Mouse (Mus musculus) kidney, embryonic 16.5 days (tissue): ENCODE data around the gene Reep1. TPM values are rescaled to one million over a fixed set of nuclear protein-coding genes. Genes with fewer than 3 reads are reported as not detected.

Source experiments
- ATAC-seq: fragments of 200-750 bp; cut with Nextera tagmentation; 2 replicates; pipeline ENCODE4 v1.8.0; 2017; ENCODE audit warnings: moderate TSS enrichment; ENCODE audit not compliant: low FRiP score, low TSS enrichment
- H3K27ac ChIP-seq: fragments of 300-500 bp; sonication (generic); 2 replicates; pipeline ENCODE4 v1.5.1; 2014; ENCODE audit warnings: low read length
- H3K27me3 ChIP-seq: fragments of 300-500 bp; sonication (generic); 2 replicates; pipeline ENCODE4 v1.6.1; 2014; ENCODE audit warnings: low read length, control low read depth, mixed read lengths; ENCODE audit not compliant: insufficient read depth
- H3K36me3 ChIP-seq: fragments of 300-500 bp; sonication (generic); 2 replicates; pipeline ENCODE4 v1.6.1; 2014; ENCODE audit warnings: low read length, control low read depth, mixed read lengths; ENCODE audit not compliant: insufficient read depth
- H3K4me1 ChIP-seq: fragments of 300-500 bp; sonication (generic); 2 replicates; pipeline ENCODE4 v1.6.1; 2014; ENCODE audit warnings: low read length, control low read depth, mixed read lengths; ENCODE audit not compliant: insufficient read depth
- H3K4me2 ChIP-seq: fragments of 300-500 bp; sonication (generic); replicated peaks from 2 replicates; pipeline ENCODE4 v1.6.1; 2014; ENCODE audit warnings: low read depth, low read length
- H3K4me3 ChIP-seq: fragments of 300-500 bp; sonication (generic); 2 replicates; pipeline ENCODE4 v1.5.1; 2014; ENCODE audit warnings: mild to moderate bottlenecking, low read length
- H3K9ac ChIP-seq: fragments of 300-500 bp; sonication (generic); replicated peaks from 2 replicates; pipeline ENCODE4 v1.6.1; 2014; ENCODE audit warnings: low read length
- H3K9me3 ChIP-seq: fragments of 300-500 bp; sonication (generic); 2 replicates; pipeline ENCODE4 v1.6.1; 2016; ENCODE audit warnings: low read length, control low read depth
- WGBS: fragments of 180-500 bp; shearing (Covaris S2); extraction: QIAGEN DNeasy Blood & Tissue Kit; methylation state at CpG from one replicate; pipeline ENCODE4 v1.1.7; 2014; 5-methylcytosine and 5-hydroxymethylcytosine counted together
- polyA plus RNA-seq: library from polyadenylated mRNA; unstranded; fragments of >200 nt; fragmentation: Nextera tagmentation; extraction: Ambion mirVana; gene quantifications from 2 replicates; pipeline ENCODE4 v1.2.1, GENCODE M21; 2015

Reep1 gene
- polyA plus RNA-seq, 1 experiment from 2014 or later: 14.1 TPM

GRCm38 (mm10) chr6:71746246-71746645, 38.9 kb downstream of the Reep1 start:
- H3K27ac ChIP-seq: no peak overlapping the region
- H3K36me3 ChIP-seq: no peaks in the 10 kb centered on the region
- H3K4me1 ChIP-seq: no peaks in the 10 kb centered on the region
- no peaks in the 10 kb centered on the region for H3K9me3 ChIP-seq
- no peak overlapping the region for H3K4me3 ChIP-seq
- WGBS: 14% methylated on average over 1 of the region's 1 CpGs
- H3K4me2 ChIP-seq: no peak overlapping the region
- H3K27me3 ChIP-seq: no peaks in the 10 kb centered on the region
- no peak overlapping the region for H3K9ac ChIP-seq
- ATAC-seq: no peak

DNA sequence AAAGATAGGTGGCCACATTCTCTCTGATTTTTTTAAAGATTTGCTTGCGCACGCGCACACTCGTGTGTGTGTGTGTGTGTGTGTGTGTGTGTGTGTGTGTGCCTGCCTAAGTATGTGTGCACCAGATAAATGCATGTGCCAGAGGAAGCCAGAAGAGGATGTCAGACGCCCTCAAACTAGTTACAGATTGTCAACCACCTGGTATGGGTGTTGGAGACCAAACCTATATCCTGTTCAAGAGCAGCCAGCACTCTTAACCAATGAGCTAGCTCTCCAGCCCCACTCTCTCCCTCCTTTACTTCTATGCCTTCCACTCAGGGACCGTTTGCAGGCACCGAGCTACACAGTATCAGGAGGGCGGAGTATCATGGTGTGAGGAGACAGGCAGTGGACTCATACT, 39.5 kb downstream of the Reep1 start:
- Histone ChIP-seq H3K9ac (no peak overlapping the region), H3K4me2 (no peak overlapping the region), H3K36me3 (no peaks in the 10 kb centered on the region), H3K9me3 (no peaks in the 10 kb centered on the region), H3K4me3 (no peak overlapping the region), H3K27ac (no peak overlapping the region), H3K4me1 (no peaks in the 10 kb centered on the region), H3K27me3 (no peaks in the 10 kb centered on the region)
- no peak for ATAC-seq
- 82% methylated on average over 8 of the region's 8 CpGs for WGBS

GRCm38 (mm10) chr6:71751602-71752001, 44.2 kb downstream of the Reep1 start:
- H3K9ac ChIP-seq: no peak overlapping the region
- no peak overlapping the region for H3K4me2 ChIP-seq
- no peak overlapping the region for H3K4me3 ChIP-seq
- H3K27ac ChIP-seq: no peak overlapping the region
- H3K9me3 ChIP-seq: no peaks in the 10 kb centered on the region
- no peak for ATAC-seq
- peaks cover 4% of the 10 kb centered on the region for H3K4me1 ChIP-seq
- no peaks in the 10 kb centered on the region for H3K36me3 ChIP-seq
- WGBS: 83% methylated on average over 2 of the region's 2 CpGs
- H3K27me3 ChIP-seq: no peaks in the 10 kb centered on the region

- Histone ChIP-seq H3K9ac (no peak overlapping the region), H3K4me1 (peaks cover 13% of the 10 kb centered on the region), H3K4me2 (no peak overlapping the region), H3K4me3 (no peak overlapping the region), H3K27me3 (no peaks in the 10 kb centered on the region), H3K9me3 (no peaks in the 10 kb centered on the region), H3K36me3 (no peaks in the 10 kb centered on the region), H3K27ac (no peak overlapping the region)
- 49% methylated on average over 7 of the region's 7 CpGs for WGBS
- no peak for ATAC-seq
Measured at GRCm38 (mm10) chr6:71752791-71753464, 45.6 kb downstream of the Reep1 start.

DNA sequence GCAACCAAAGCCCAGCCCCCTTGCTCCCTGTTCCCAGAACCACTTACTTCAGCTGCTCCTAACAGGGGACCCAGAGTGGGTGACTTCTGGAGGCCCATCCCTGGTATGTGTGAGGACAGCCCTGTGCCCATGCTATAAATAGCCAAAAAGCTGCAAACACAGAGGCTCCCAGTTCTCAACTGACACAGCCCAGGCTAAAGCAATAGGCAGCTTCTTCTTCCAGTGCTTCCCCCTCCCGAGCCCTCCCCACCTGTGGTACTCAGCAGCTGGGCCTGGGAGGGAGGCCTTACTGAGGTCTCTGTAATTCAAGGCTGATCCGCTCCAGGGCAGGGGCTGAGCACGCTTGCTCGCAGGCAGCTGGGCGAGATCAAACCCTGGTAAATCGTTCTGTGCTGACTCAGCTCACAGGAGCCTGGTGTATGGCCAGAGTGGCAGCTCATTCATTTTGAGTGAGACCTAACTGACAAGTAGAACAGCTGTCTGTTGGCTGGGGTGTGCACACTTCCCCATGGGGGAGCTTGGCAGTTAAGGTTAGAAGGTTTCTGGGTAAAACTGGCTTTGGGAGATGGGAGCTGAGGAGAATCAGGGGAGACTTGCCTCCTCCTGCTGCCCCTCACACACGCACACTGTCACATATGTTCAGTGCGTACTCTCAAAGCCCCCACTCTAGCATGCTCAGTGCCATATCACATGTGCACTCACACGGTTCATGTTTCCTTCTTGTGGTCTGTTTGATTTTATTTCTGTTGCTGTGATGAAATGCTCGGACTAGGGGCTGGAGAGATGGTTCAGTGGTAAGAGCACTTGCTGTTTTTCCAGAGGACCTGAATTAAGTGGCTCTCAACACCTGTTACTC, 49.9 kb downstream of the Reep1 start:
- Histone ChIP-seq H3K27ac (no peak overlapping the region), H3K36me3 (no peaks in the 10 kb centered on the region), H3K4me3 (no peak overlapping the region), H3K27me3 (no peaks in the 10 kb centered on the region), H3K9ac (no peak overlapping the region), H3K9me3 (no peaks in the 10 kb centered on the region), H3K4me1 (peaks cover 13% of the 10 kb centered on the region), H3K4me2 (no peak overlapping the region)
- WGBS: 34% methylated on average over 10 of the region's 10 CpGs
- ATAC-seq: peak; percentile 84

- Histone ChIP-seq H3K27me3 (no peaks in the 10 kb centered on the region), H3K4me1 (peaks cover 13% of the 10 kb centered on the region), H3K27ac (no peak overlapping the region), H3K36me3 (no peaks in the 10 kb centered on the region), H3K4me3 (no peak overlapping the region), H3K9me3 (no peaks in the 10 kb centered on the region), H3K4me2 (no peak overlapping the region), H3K9ac (no peak overlapping the region)
- WGBS: 74% methylated on average over 4 of the region's 4 CpGs
- ATAC-seq: no peak
Measured at GRCm38 (mm10) chr6:71758780-71759179, 51.4 kb downstream of the Reep1 start.

DNA sequence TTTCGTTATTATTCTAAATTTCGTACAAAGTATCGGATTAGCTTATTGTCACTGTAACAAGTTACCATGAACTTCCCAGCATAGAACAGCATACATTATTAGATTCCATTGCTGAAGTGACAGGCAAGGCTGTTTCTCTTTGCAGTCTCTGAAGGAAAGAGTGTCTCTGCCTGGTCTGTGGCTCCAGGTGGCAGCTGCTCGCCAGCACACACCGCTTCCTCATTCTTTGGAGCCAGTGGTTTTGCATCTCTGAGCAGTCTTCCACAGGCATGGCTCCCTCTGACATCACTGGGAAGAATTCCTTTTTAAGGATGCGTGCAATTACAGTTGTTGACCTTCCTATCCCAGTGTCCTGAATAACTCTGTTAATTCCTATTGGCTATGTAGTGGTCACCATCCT, 52.7 kb downstream of the Reep1 start:
- no peaks in the 10 kb centered on the region for H3K36me3 ChIP-seq
- H3K4me1 ChIP-seq: peaks cover 13% of the 10 kb centered on the region
- no peak for ATAC-seq
- no peaks in the 10 kb centered on the region for H3K27me3 ChIP-seq
- no peak overlapping the region for H3K9ac ChIP-seq
- H3K4me2 ChIP-seq: no peak overlapping the region
- H3K27ac ChIP-seq: no peak overlapping the region
- no peaks in the 10 kb centered on the region for H3K9me3 ChIP-seq
- WGBS: 93% methylated on average over 6 of the region's 6 CpGs
- H3K4me3 ChIP-seq: no peak overlapping the region

GRCm38 (mm10) chr6:71767761-71768160, 60.4 kb downstream of the Reep1 start:
- Histone ChIP-seq H3K9ac (no peak overlapping the region), H3K4me1 (no peaks in the 10 kb centered on the region), H3K36me3 (peaks cover 3% of the 10 kb centered on the region; the same call in 1 of the 2 replicates), H3K9me3 (peaks cover 6% of the 10 kb centered on the region; the same call in 1 of the 2 replicates), H3K4me2 (no peak overlapping the region), H3K27ac (no peak overlapping the region), H3K27me3 (no peaks in the 10 kb centered on the region), H3K4me3 (no peak overlapping the region)
- no peak for ATAC-seq
- WGBS: 80% methylated on average over 4 of the region's 4 CpGs

- Histone ChIP-seq H3K9me3 (peaks cover 6% of the 10 kb centered on the region; the same call in 1 of the 2 replicates), H3K4me3 (no peak overlapping the region), H3K4me2 (no peak overlapping the region), H3K27me3 (no peaks in the 10 kb centered on the region), H3K4me1 (no peaks in the 10 kb centered on the region), H3K27ac (no peak overlapping the region), H3K36me3 (peaks cover 3% of the 10 kb centered on the region; the same call in 1 of the 2 replicates), H3K9ac (no peak overlapping the region)
- ATAC-seq: no peak
- WGBS: 77% methylated on average over 12 of the region's 12 CpGs
Measured at GRCm38 (mm10) chr6:71769901-71770690, 62.7 kb downstream of the Reep1 start.
